Mouse (Mus musculus) testis, postnatal 14 days (tissue): Measurements from ENCODE around the gene Ppwd1.
"Not testable (repeated sequence)": the region's sequence is repeated elsewhere in the genome, so short reads cannot be mapped to it uniquely, and the experiment has no call there.

Experiments
- DNase-seq: peaks from one replicate; pipeline ENCODE4 v3.0.0; 2021; ENCODE audit warnings: low spot score

Gene Ppwd1

GRCm38 (mm10) chr13:104228384-104229066 is at the start of gene Ppwd1, which contains the start of gene Cenpk:
Gene Ppwd1, minus strand, starts transcription at chr13:104228843.
Gene Cenpk, plus strand, starts transcription at chr13:104228611.
- peak; percentile 96 for DNase-seq

DNA sequence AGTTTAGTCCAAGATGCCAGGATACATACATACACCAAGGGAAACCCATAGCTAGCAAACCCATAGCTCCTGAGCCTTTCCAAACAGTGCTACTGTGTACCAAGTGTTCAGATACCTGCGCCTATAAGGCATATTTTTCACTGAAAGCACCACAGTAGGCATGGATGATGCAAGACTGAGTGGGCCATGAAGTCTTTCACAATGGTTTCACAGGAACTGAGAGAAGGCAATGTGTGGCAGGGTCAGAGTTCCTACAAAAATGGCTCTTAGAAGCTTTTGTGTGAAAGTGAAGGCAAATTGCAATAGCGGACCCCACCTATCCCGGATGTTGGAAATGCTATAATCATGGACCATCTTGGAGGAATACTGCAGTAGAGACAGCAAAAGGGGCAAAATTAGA is 30.4 kb upstream of the Ppwd1 start:
- no peak for DNase-seq

DNA sequence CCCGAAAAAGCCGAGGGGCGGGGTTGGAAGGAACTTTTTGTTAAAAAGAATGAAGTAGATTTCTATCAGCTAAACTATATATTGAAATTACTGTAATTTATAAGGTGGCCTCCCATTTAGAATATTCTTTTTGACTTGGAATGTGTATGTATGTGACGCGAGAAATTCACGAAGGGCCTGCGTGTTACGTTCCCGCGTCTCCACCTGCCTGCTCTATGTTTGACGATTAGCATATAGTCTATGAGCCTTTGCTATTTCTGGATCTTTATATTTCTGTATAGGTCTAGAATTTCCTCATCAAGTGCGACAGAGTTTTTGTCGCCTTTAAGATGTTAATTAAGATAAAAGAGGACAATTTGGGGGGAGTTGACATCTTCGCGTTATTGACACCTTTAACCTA is 538 bp upstream of the Ppwd1 start:
- DNase-seq, result no peak

GRCm38 (mm10) chr13:104227478-104227877 is 1.2 kb downstream of the Ppwd1 start:
- DNase-seq, result no peak

DNA sequence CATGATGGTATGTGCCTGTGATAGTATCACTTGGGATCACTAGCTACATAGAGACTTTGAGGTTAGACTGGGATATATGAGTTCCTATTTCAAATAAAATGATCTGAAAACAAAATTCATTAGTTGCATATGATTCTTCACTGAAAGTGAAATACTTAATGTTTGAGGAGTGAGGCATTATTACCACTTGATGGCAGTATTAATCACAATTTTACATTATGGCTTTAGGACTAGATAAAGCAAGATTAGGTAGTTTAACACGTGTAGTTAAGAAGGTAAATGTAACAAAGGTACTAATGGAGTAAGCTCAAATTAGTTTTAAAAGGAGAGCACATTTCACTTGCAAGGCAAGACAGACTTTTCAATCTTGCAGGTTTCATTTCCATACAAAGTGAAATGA is 24.3 kb downstream of the Ppwd1 start:
- DNase-seq, result no peak

DNA sequence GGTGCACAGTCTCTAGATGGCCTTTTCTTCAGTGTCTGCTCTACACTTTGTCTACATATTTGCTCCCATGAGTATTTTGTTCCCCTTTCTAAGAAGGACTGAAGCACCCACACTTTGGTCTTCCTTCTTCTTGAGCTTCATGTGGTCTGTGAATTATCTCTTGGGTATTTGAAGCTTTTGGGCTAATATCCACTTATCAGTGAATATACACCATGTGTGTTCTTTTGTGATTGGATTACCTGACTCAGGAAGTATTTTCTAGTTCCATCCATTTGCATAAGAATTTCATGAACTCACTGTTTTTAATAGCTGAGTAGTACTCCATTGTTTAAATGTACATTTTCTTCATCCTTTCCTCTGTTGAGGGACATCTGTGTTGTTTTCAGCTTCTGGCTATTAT is 32.8 kb downstream of the Ppwd1 start:
- not testable (repeated sequence) for DNase-seq

GRCm38 (mm10) chr13:104187357-104187756 is 41.3 kb downstream of the Ppwd1 start:
- DNase-seq, result no peak

GRCm38 (mm10) chr13:104179176-104179888 is 49.3 kb downstream of the Ppwd1 start:
- DNase-seq, result no peak

DNA sequence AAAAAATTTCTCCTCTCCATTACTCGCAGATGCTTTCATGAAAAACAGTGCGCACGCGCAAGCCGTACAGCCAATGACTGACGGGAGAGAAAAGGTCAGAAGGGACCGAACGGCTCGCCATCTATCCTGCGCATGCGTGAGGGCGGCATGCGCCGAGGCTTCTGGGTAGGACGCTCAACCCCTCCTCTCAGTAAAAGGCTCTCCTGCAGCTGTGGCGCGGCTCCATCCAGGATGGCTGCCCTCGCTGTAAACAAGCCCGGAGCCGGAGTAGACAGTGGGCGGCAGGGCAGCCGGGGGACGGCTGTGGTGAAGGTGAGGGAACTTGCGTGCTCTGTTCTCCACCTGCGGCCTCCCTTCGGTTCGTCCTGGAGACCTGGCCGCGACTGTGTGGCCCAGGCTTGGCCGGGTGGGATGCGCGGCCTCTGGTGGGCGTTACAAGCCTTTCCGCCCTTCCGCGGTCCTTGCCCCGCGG is 50.0 kb downstream of the Ppwd1 start, which contains the start of gene Trim23:
Gene Trim23 (plus strand): TSS at position 148 of the 472 bp plus-strand sequence.
- DNase-seq, result peak; percentile 98

DNA sequence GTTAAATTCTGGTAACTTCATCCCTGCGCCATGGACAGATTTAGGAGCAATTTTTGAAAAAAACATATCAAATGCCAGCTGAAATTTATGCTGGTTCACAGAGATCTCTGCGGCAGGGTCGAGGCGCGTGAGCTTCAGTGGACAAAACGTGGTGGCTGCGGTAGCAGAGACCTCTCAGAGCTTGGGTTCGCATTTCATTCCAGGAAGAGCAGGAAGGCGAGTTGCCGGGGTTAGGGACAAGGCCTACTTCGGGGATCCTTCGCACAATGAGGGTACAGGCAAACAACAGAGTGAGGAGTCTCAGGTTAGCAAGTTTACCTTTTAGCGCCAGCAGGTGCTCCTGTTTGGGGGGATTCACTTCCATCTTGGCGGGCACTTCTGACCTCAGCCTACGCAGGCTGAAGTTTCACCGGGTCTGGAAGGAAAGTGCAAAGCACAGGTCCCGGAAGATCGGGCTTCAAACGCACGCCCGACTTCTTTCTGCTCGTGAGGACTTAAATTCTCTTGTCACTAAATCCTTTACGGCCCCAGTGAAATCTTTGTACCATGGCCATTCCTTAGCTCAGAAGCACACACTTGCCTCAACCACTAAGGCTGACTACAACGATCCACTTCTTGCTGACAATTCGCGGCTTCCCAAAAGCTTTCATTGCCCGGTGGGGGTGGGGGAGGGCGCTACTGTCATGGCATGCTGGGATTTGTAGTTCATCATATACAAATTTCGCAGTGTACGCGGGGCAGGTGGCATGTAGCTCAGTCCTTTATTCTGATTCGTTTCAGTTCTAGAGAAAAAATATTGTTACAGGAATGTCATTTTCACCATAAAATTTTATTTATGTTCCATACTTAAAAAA is 50.6 kb downstream of the Ppwd1 start, which contains the start of gene Trappc13:
Gene Trappc13 (minus strand): TSS at position 674 of the 854 bp plus-strand sequence.
- DNase-seq, result no peak

- no peak for DNase-seq
These were observed 51.8 kb downstream of the Ppwd1 start for GRCm38 (mm10) chr13:104176874-104177273.

GRCm38 (mm10) chr13:104172498-104172897 is 56.1 kb downstream of the Ppwd1 start:
- DNase-seq, result no peak

DNA sequence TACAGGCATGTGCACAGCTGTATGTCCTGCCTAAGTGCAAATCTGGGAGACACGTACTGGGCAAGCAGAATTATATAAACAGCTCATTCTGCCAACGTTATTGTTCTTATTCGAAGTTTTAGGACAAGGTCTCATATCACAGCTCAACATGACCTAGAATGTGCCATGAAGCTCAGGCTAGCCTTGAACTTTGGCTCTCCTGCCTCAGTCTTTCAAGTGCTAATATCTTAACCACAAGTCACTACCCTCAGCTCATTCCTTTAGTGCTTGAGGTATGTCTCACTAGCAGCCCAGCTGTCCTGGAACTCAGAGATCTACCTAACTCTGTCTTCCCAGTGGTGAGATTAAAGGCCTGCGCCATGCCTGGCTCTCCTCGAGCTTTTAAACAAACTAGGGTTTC is 56.9 kb downstream of the Ppwd1 start:
- no peak for DNase-seq

DNA sequence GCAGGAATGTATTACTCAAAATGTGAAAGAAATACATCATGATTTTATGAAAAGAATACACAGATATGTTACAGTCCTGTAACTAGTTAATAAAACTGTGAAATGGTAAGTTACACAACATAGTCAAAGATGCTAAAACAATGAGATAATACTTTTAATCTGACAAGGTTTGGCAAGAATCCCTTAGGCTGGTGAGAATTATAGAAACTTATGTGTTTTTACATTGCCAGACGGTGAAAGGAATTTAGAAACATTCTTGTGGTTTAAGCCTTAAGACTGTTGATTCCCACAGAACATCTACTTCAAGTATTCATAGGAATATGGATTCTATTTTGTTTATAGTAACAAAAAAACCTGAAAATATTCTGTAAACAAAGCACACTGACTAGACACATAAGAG is 73.0 kb downstream of the Ppwd1 start:
- DNase-seq, result no peak
